Mouse (Mus musculus): ENCODE results near the gene Srsx. TPM values are rescaled to one million over a fixed set of nuclear protein-coding genes. Genes with fewer than 3 reads are reported as not detected.
"Not testable (repeated sequence)": the region's sequence is repeated elsewhere in the genome, so short reads cannot be mapped to it uniquely, and the experiment has no call there.

The Srsx gene
- polyA plus RNA-seq (2016; fragmentation: Nextera tagmentation; extraction: Ambion mirVana): not detected in 2 replicates

- not testable (repeated sequence) for H3K4me3 ChIP-seq; H3K4me1 ChIP-seq (replicated peaks); H3K36me3 ChIP-seq; H3K9me3 ChIP-seq (replicated peaks); ATAC-seq (ENCODE audit: insufficient number of reproducible peaks, low FRiP score); H3K9ac ChIP-seq; H3K27ac ChIP-seq (ENCODE audit: poor library complexity, severe bottlenecking); H3K27me3 ChIP-seq (replicated peaks); H3K4me2 ChIP-seq
- WGBS: 38% methylated on average over 1 of the region's 1 CpGs
These were observed at the start of gene Srsx for GRCm38 (mm10) chrX:123222381-123222780. Srsx (minus strand) TSS chrX:123222481.

GRCm38 (mm10) chrX:123246807-123247206, 24.5 kb upstream of the Srsx start, which contains the start of gene Gm17577:
Gm17577 (minus strand) TSS chrX:123246907.
- H3K27ac ChIP-seq (ENCODE audit: poor library complexity, severe bottlenecking); H3K27me3 ChIP-seq (replicated peaks); H3K36me3 ChIP-seq; H3K9me3 ChIP-seq (replicated peaks); H3K4me2 ChIP-seq; ATAC-seq (ENCODE audit: insufficient number of reproducible peaks, low FRiP score); H3K9ac ChIP-seq; H3K4me3 ChIP-seq; H3K4me1 ChIP-seq (replicated peaks): not testable (repeated sequence)
- no CpG with 5 or more reads among the region's 3 CpGs for WGBS

Other genes with a start within 250 kb of the Srsx start
- not detected in 2 replicates for gene Gm17521, start 192.8 kb downstream of the Srsx start, polyA plus RNA-seq (2016; fragmentation: Nextera tagmentation; extraction: Ambion mirVana)
- gene Cldn34c1, start 119.0 kb downstream of the Srsx start, polyA plus RNA-seq (2016; fragmentation: Nextera tagmentation; extraction: Ambion mirVana): 9.5 and 11.0 TPM in 2 replicates
- not detected in 2 replicates for gene Gm17577, start 24.4 kb upstream of the Srsx start, polyA plus RNA-seq (2016; fragmentation: Nextera tagmentation; extraction: Ambion mirVana)